Mouse (Mus musculus): ENCODE results near the gene Disp1. TPM values are rescaled to one million over a fixed set of nuclear protein-coding genes. Genes with fewer than 3 reads are reported as not detected.

The Disp1 gene
- polyA plus RNA-seq, 1 experiment from 2014 or later, result 11.2 TPM

DNA sequence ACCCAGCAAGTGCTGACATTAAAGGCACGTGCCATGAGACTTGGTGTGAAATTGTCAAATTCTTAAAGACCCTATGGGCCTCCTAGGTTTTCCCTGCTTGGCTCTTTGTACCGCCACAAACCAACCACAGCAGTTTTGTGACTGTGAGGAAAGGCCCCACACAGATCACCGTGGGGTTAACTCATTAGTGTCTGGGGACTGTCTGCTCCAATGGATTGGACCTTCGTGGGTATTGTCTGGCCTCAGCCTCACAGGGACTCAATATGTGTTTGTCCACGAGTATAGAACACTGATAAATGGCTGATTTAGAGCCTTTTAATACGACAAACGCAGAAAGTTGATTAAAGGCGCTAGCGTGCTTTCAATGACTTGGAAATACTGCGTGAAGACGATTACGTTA lies 175.2 kb downstream of the Disp1 start:
- no peaks in the 10 kb centered on the region for H3K9me3 ChIP-seq (ENCODE audit: control insufficient read depth, low read length)
- WGBS, result 53% methylated on average over 12 of the region's 12 CpGs
- H3K4me3 ChIP-seq (ENCODE audit: low read depth, low read length), result no peak overlapping the region
- H3K27ac ChIP-seq (ENCODE audit: low read depth, low read length), result no peak overlapping the region
- H3K36me3 ChIP-seq (ENCODE audit: control insufficient read depth, insufficient read depth, low read length), result no peaks in the 10 kb centered on the region
- no peak overlapping the region for H3K4me2 ChIP-seq (replicated peaks; ENCODE audit: low read depth, low read length)
- DNase-seq (ENCODE audit: low spot score) (no peak), ATAC-seq (ENCODE audit: low FRiP score) (no peak)
- H3K27me3 ChIP-seq (ENCODE audit: control insufficient read depth, insufficient read depth, low read length), result no peaks in the 10 kb centered on the region
- H3K4me1 ChIP-seq (replicated peaks; ENCODE audit: control insufficient read depth, insufficient read depth, low read length), result no peaks in the 10 kb centered on the region
- no peak overlapping the region for H3K9ac ChIP-seq (ENCODE audit: low read depth, low read length)

DNA sequence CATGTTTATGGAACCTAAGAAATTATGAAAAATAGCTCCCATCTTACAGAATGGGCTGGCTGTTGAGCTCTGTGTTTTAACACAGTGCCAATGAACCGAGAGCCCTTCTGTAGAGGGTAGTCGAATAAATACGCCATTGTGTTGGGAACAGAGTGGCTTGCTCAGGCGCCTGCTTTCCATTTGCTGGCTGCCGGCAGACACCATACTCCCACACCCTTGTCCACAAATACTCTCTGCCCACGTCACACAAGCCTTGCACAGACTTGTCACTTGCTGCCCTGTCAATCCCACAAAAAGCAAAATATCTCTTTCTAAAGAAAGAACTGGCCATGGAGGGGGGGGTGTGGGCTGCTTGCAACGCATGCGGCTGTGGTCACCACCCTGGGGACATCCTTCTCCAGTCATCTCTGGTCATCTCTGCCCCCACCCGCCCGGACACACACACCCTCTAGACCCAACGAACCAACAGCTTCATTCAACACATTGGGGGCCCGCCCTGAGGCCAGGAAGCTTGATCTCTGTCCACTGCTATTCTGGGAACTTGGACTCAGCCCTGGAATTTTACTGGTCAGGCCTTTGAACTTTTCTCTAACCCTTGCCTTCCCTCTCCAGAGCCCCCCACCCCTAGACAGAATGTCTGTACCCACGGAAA lies 178.0 kb downstream of the Disp1 start:
- H3K27ac ChIP-seq (ENCODE audit: low read depth, low read length), result no peak overlapping the region
- DNase-seq (ENCODE audit: low spot score) (no peak), ATAC-seq (ENCODE audit: low FRiP score) (no peak)
- 72% methylated on average over 13 of the region's 13 CpGs for WGBS
- no peaks in the 10 kb centered on the region for H3K4me1 ChIP-seq (replicated peaks; ENCODE audit: control insufficient read depth, insufficient read depth, low read length)
- H3K4me2 ChIP-seq (replicated peaks; ENCODE audit: low read depth, low read length), result no peak overlapping the region
- H3K4me3 ChIP-seq (ENCODE audit: low read depth, low read length), result no peak overlapping the region
- no peak overlapping the region for H3K9ac ChIP-seq (ENCODE audit: low read depth, low read length)
- no peaks in the 10 kb centered on the region for H3K36me3 ChIP-seq (ENCODE audit: control insufficient read depth, insufficient read depth, low read length)
- H3K9me3 ChIP-seq (ENCODE audit: control insufficient read depth, low read length), result no peaks in the 10 kb centered on the region
- no peaks in the 10 kb centered on the region for H3K27me3 ChIP-seq (ENCODE audit: control insufficient read depth, insufficient read depth, low read length)

GRCm38 (mm10) chr1:183041703-183042102 lies 179.6 kb downstream of the Disp1 start:
- no peak overlapping the region for H3K4me2 ChIP-seq (replicated peaks; ENCODE audit: low read depth, low read length)
- WGBS, result 86% methylated on average over 6 of the region's 7 CpGs
- DNase-seq (ENCODE audit: low spot score), result no peak
- no peak overlapping the region for H3K9ac ChIP-seq (ENCODE audit: low read depth, low read length)
- H3K4me1 ChIP-seq (replicated peaks; ENCODE audit: control insufficient read depth, insufficient read depth, low read length), result no peaks in the 10 kb centered on the region
- no peaks in the 10 kb centered on the region for H3K36me3 ChIP-seq (ENCODE audit: control insufficient read depth, insufficient read depth, low read length)
- H3K9me3 ChIP-seq (ENCODE audit: control insufficient read depth, low read length), result no peaks in the 10 kb centered on the region
- no peak overlapping the region for H3K4me3 ChIP-seq (ENCODE audit: low read depth, low read length)
- H3K27me3 ChIP-seq (ENCODE audit: control insufficient read depth, insufficient read depth, low read length), result no peaks in the 10 kb centered on the region
- H3K27ac ChIP-seq (ENCODE audit: low read depth, low read length), result no peak overlapping the region
- ATAC-seq (ENCODE audit: low FRiP score), result no peak

DNA sequence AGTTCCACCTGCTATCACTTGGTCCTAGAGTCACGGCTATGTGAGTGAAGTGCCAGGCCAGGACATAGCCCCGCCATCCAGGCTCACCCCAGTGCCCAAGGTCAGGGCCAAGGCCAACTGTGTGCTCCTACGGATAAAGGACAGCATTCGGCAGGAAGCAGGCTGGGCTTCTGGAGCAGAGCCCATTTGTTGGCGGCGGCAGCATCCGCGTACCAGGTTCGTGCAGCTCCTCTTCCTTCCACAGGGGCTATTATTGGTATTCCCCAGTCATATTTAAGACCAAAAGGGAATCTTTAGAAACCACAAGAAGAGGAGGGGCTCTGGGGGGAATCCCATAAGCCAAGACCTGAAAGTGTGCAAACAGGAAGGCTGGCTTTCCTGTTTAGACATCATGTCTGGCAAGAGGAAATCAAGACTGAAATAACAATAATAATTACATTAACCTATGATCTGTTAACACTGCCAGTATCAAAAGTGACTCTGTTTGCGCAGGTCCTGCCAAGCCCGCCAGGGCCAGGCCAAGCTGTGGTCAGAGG lies 180.4 kb downstream of the Disp1 start:
- Histone ChIP-seq H3K27me3 (ENCODE audit: control insufficient read depth, insufficient read depth, low read length) (no peaks in the 10 kb centered on the region), H3K4me2 (replicated peaks; ENCODE audit: low read depth, low read length) (no peak overlapping the region), H3K9ac (ENCODE audit: low read depth, low read length) (no peak overlapping the region), H3K36me3 (ENCODE audit: control insufficient read depth, insufficient read depth, low read length) (no peaks in the 10 kb centered on the region), H3K27ac (ENCODE audit: low read depth, low read length) (no peak overlapping the region), H3K9me3 (ENCODE audit: control insufficient read depth, low read length) (no peaks in the 10 kb centered on the region), H3K4me3 (ENCODE audit: low read depth, low read length) (no peak overlapping the region), H3K4me1 (replicated peaks; ENCODE audit: control insufficient read depth, insufficient read depth, low read length) (no peaks in the 10 kb centered on the region)
- WGBS, result 78% methylated on average over 11 of the region's 11 CpGs
- DNase-seq (ENCODE audit: low spot score) (no peak), ATAC-seq (ENCODE audit: low FRiP score) (no peak)

- Histone ChIP-seq H3K27ac (ENCODE audit: low read depth, low read length) (no peak overlapping the region), H3K36me3 (ENCODE audit: control insufficient read depth, insufficient read depth, low read length) (no peaks in the 10 kb centered on the region), H3K9me3 (ENCODE audit: control insufficient read depth, low read length) (no peaks in the 10 kb centered on the region), H3K4me2 (replicated peaks; ENCODE audit: low read depth, low read length) (no peak overlapping the region), H3K4me3 (ENCODE audit: low read depth, low read length) (no peak overlapping the region), H3K4me1 (replicated peaks; ENCODE audit: control insufficient read depth, insufficient read depth, low read length) (no peaks in the 10 kb centered on the region), H3K27me3 (ENCODE audit: control insufficient read depth, insufficient read depth, low read length) (no peaks in the 10 kb centered on the region), H3K9ac (ENCODE audit: low read depth, low read length) (no peak overlapping the region)
- WGBS, result 56% methylated on average over 6 of the region's 6 CpGs
- ATAC-seq (ENCODE audit: low FRiP score), result no peak
- no peak for DNase-seq (ENCODE audit: low spot score)
These were observed 181.2 kb downstream of the Disp1 start for GRCm38 (mm10) chr1:183039881-183040708.

DNA sequence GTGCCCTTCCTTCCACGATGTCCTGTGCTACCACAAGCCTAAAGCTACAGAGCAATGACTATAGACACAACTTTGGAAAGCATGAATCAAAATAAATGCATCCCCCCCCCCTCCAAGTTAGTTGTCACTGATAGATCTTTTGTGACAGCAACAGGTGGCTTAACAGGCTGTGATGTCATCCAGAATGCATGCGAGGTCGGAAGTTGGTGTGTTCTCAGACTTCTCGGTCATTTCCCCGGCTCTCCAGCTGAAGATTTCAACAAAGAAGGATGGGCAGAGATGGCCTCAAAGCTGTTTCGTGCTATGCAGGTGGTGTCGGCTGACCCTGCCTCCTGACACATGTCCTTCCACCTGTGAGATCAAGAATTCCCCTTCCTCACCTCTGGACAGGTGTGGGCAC lies 181.9 kb downstream of the Disp1 start:
- H3K9ac ChIP-seq (ENCODE audit: low read depth, low read length), result no peak overlapping the region
- H3K4me2 ChIP-seq (replicated peaks; ENCODE audit: low read depth, low read length), result no peak overlapping the region
- H3K9me3 ChIP-seq (ENCODE audit: control insufficient read depth, low read length), result no peaks in the 10 kb centered on the region
- H3K27ac ChIP-seq (ENCODE audit: low read depth, low read length), result no peak overlapping the region
- no peaks in the 10 kb centered on the region for H3K36me3 ChIP-seq (ENCODE audit: control insufficient read depth, insufficient read depth, low read length)
- DNase-seq (ENCODE audit: low spot score) (no peak), ATAC-seq (ENCODE audit: low FRiP score) (no peak)
- H3K4me3 ChIP-seq (ENCODE audit: low read depth, low read length), result no peak overlapping the region
- no peaks in the 10 kb centered on the region for H3K27me3 ChIP-seq (ENCODE audit: control insufficient read depth, insufficient read depth, low read length)
- 83% methylated on average over 7 of the region's 7 CpGs for WGBS
- no peaks in the 10 kb centered on the region for H3K4me1 ChIP-seq (replicated peaks; ENCODE audit: control insufficient read depth, insufficient read depth, low read length)

Other genes with a start within 250 kb of the Disp1 start
- gene Aida, start 75.1 kb upstream of the Disp1 start, polyA plus RNA-seq (2014; fragmentation: Nextera tagmentation; extraction: Ambion mirVana), result 34.9 and 40.9 TPM in 2 replicates
- 73.1 and 82.3 TPM in 2 replicates for gene Brox, start 75.7 kb upstream of the Disp1 start, polyA plus RNA-seq (2014; fragmentation: Nextera tagmentation; extraction: Ambion mirVana)
- 97.5 and 97.6 TPM in 2 replicates for gene Mia3, start 148.0 kb upstream of the Disp1 start, polyA plus RNA-seq (2014; fragmentation: Nextera tagmentation; extraction: Ambion mirVana)
- gene Taf1a, start 167.5 kb upstream of the Disp1 start, polyA plus RNA-seq (2014; fragmentation: Nextera tagmentation; extraction: Ambion mirVana), result 18.4 and 20.2 TPM in 2 replicates
- 0.47 and 0.54 TPM in 2 replicates for gene Hhipl2, start 196.7 kb upstream of the Disp1 start, polyA plus RNA-seq (2014; fragmentation: Nextera tagmentation; extraction: Ambion mirVana)